ENCODE assay signal across 8 mouse cellular contexts in genomic region chr15:25623556-25624180, GRCm38 (mm10). TPM values are rescaled to one million over a fixed set of nuclear protein-coding genes. Genes with fewer than 3 reads are reported as not detected.
DNase-seq lines count a peak whose midpoint lies in the region; ATAC-seq and TF ChIP-seq lines count a peak whose summit lies in the region.

No protein-coding gene starts in this region.

- intact Hi-C loops in left cerebral cortex, adult 2 months (cut with DNase I) = loop anchor here (5.0 kb wide), 2 partner anchors 89 to 181 kb away; no protein-coding TSS in a partner anchor

- peak overlapping the region; percentile 70 for H3K4me3 ChIP-seq in left cerebral cortex, adult 2 months
- peak overlapping the region; percentile 73 for H3K4me3 ChIP-seq in embryonic facial prominence, embryonic 12.5 days
- H3K4me3 ChIP-seq in intestine, embryonic 15.5 days (replicated peaks) = peak overlapping the region; percentile 90
- peak overlapping the region; percentile 69 for H3K4me3 ChIP-seq in neural tube, embryonic 11.5 days (ENCODE audit: low read depth, low read length)

- peaks cover 26% of the 10 kb centered on the region for H3K4me1 ChIP-seq in embryonic facial prominence, embryonic 12.5 days
- H3K4me1 ChIP-seq in intestine, embryonic 15.5 days (replicated peaks) = peaks cover 12% of the 10 kb centered on the region
- peaks cover 5% of the 10 kb centered on the region; the same call in 1 of the 2 replicates for H3K4me1 ChIP-seq in neural tube, embryonic 11.5 days (ENCODE audit: control insufficient read depth, insufficient read depth, low read length)

- no peak for DNase-seq in left cerebral cortex, adult 2 months (ENCODE audit: extremely low spot score in 1 of 2, low spot score in 2 of 2)
- DNase-seq in left cerebral cortex, adult 11 months (ENCODE audit: low spot score) = no peak
- DNase-seq in neural tube, embryonic 11.5 days (ENCODE audit: low spot score) = no peak
- no peak for DNase-seq in right cerebral cortex, postnatal 25 days
- DNase-seq in adrenal gland, postnatal 4 days (ENCODE audit: low spot score in 2 of 2) = no peak
- DNase-seq in gastrocnemius, postnatal 25 days = no peak

- H3K36me3 ChIP-seq in embryonic facial prominence, embryonic 12.5 days = no peaks in the 10 kb centered on the region
- H3K36me3 ChIP-seq in intestine, embryonic 15.5 days = no peaks in the 10 kb centered on the region
- no peaks in the 10 kb centered on the region for H3K36me3 ChIP-seq in neural tube, embryonic 11.5 days (ENCODE audit: control insufficient read depth, insufficient read depth, low read length)

- H3K27me3 ChIP-seq in embryonic facial prominence, embryonic 12.5 days = no peaks in the 10 kb centered on the region
- no peaks in the 10 kb centered on the region for H3K27me3 ChIP-seq in intestine, embryonic 15.5 days (replicated peaks)
- no peaks in the 10 kb centered on the region for H3K27me3 ChIP-seq in neural tube, embryonic 11.5 days (ENCODE audit: control insufficient read depth, insufficient read depth, low read length)

- ATAC-seq in embryonic facial prominence, embryonic 12.5 days (ENCODE audit: insufficient number of reproducible peaks, insufficient read depth, low FRiP score, low TSS enrichment) = no peak
- no peak for ATAC-seq in intestine, embryonic 15.5 days
- ATAC-seq in neural tube, embryonic 11.5 days (ENCODE audit: insufficient read depth, low FRiP score, low TSS enrichment) = no peak

- WGBS in embryonic facial prominence, embryonic 12.5 days = 6% methylated on average over 9 of the region's 9 CpGs
- WGBS in intestine, embryonic 15.5 days = 4% methylated on average over 9 of the region's 9 CpGs
- WGBS in neural tube, embryonic 11.5 days = 8% methylated on average over 9 of the region's 9 CpGs

- H3K9me3 ChIP-seq in embryonic facial prominence, embryonic 12.5 days = no peaks in the 10 kb centered on the region
- no peaks in the 10 kb centered on the region for H3K9me3 ChIP-seq in intestine, embryonic 15.5 days
- no peaks in the 10 kb centered on the region for H3K9me3 ChIP-seq in neural tube, embryonic 11.5 days (ENCODE audit: control insufficient read depth, low read length)

- H3K27ac ChIP-seq in left cerebral cortex, adult 2 months = peak overlapping the region; percentile 60; the same call in 1 of the 2 replicates
- H3K27ac ChIP-seq in embryonic facial prominence, embryonic 12.5 days = peak overlapping the region; percentile 88
- peak overlapping the region; percentile 94 for H3K27ac ChIP-seq in intestine, embryonic 15.5 days
- H3K27ac ChIP-seq in neural tube, embryonic 11.5 days (ENCODE audit: low read depth, low read length) = no peak overlapping the region

- TF ChIP-seq CTCF in left cerebral cortex, adult 2 months (IDR thresholded peaks at IDR 0.05) = no peak

- H3K9ac ChIP-seq in embryonic facial prominence, embryonic 12.5 days = peak overlapping the region; percentile 82
- peak overlapping the region; percentile 82 for H3K9ac ChIP-seq in intestine, embryonic 15.5 days
- peak overlapping the region; percentile 84 for H3K9ac ChIP-seq in neural tube, embryonic 11.5 days (ENCODE audit: low read length)

- peak overlapping the region; percentile 68 for H3K4me2 ChIP-seq in embryonic facial prominence, embryonic 12.5 days (replicated peaks)
- H3K4me2 ChIP-seq in intestine, embryonic 15.5 days (replicated peaks) = peak overlapping the region; percentile 75
- H3K4me2 ChIP-seq in neural tube, embryonic 11.5 days (ENCODE audit: low read depth) = peak overlapping the region; percentile 96

RNA-seq across cellular contexts. Expression of gene Myo10, which starts 1.3 kb away (rescaled TPM):
- total RNA-seq in left cerebral cortex, adult 2 months (2021) = 10 to 100 TPM; 42.1 to 46.9 TPM
- 37.7 and 39.8 TPM in 2 replicates for polyA plus RNA-seq in embryonic facial prominence, embryonic 12.5 days (2016; fragmentation: Nextera tagmentation; extraction: Ambion mirVana)
- 23.9 and 25.3 TPM in 2 replicates for polyA plus RNA-seq in intestine, embryonic 15.5 days (2015; fragmentation: Nextera tagmentation; extraction: Ambion mirVana)
- polyA plus RNA-seq in neural tube, embryonic 11.5 days (2014; fragmentation: Nextera tagmentation; extraction: Ambion mirVana) = 40.5 and 41.4 TPM in 2 replicates
- total RNA-seq in adrenal gland, postnatal 4 days (2021) = 10 to 100 TPM; 87.7 to 91.2 TPM
- total RNA-seq in gastrocnemius, postnatal 25 days (2021) = 10 to 100 TPM; 36.3 to 50.5 TPM
